Mouse (Mus musculus) adipocyte (in vitro differentiated cells): ENCODE results near the gene Magee1.
"Not testable (repeated sequence)": the region's sequence is repeated elsewhere in the genome, so short reads cannot be mapped to it uniquely, and the experiment has no call there.

Experiments
- DNase-seq: peaks from one replicate; pipeline ENCODE4 v3.0.0-alpha.2; 2016; ENCODE audit warnings: low spot score

Magee1 gene

DNA sequence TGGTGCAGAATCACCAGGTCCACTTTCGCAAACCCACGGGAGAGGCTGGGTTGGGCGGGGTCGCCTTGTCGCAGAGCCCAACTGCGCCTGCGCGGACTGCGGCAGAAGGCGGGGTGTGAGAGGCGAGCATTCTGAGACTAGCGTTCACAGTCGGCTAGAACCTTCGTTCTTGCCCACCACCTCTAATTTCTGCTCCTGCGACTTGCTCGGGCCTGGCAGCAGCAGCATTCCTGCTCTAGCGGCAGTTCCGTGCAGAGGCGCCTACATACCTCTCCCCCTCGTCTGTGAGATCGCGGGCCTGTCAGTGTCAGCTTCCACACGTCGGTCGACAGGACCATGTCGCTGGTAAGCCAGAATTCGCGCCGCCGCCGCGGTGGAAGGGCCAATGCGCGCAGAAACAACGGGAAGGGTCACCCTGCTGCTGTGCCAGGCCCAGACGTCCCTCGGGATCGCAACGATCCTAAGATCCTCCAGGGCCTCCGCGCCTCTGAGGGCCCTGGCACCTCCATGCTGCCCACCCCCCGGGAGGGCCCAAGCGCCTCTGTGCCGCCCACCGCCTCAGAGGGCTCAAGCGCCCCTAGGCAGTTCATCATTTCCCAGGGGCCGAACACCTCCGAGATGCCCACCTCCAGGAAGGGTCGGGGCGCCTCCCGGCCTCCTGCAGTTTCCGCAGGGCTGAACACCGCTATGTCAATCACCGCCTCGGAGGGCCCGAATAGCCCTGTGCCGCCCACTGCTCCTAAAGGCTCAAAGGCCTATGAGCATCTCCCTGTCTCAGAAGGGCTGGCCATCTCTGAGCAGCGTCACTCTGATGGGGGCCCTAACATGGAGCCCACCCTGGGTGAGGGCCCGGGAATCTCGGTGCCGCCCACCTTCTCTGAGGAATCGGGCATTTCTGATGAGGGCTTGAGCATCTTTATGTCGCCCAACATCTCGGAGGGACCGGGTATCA is at the start of gene Magee1:
Gene Magee1 (plus strand): TSS at position 104 of the 952 bp plus-strand sequence.
- DNase-seq, result peak; percentile 77

DNA sequence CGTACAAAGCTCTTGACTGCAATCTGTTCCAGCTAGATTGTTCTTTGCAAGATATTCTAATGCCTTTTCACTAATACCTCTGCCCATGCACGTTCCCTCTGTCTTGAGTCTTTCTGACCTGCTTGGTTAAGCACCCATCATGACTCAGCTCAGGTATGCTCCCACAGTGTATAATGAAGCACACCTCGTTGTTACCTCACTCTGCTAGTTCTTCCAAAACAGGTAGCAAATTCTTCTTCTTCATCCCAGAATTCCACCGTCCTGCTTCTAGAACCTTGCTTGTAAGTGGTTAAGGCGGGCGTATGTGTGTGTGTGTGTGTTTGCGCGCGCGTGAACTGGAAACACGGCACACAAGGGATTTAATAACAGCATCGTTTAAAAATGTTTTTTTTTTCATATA is 41.0 kb upstream of the Magee1 start:
- DNase-seq, result no peak

DNA sequence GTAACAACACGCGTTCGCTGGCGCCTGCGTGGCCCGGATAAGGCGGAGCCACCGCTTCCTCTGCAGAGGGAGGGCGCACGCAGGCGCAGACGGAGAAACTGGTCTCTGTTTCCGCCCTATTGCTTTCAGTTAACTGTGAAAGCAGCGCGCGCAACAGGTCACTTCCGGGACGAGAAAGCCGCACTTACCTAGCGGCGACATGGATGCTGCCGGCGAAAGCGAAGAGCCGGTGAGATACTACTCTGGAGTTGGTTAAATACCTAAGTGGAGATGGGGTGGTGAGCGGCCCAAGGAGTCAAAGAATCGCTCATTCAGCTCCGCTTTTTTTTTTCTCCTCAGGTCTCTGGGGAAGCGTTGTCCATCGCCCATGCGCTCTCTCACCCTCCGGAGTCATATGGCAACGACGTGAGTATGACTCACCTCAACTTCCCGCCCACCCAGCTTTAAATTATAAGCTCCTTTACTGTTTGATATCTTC is 40.5 kb upstream of the Magee1 start, which contains the start of gene Pbdc1:
Gene Pbdc1 (plus strand): TSS at position 142 of the 478 bp plus-strand sequence.
- peak; percentile 92 for DNase-seq

DNA sequence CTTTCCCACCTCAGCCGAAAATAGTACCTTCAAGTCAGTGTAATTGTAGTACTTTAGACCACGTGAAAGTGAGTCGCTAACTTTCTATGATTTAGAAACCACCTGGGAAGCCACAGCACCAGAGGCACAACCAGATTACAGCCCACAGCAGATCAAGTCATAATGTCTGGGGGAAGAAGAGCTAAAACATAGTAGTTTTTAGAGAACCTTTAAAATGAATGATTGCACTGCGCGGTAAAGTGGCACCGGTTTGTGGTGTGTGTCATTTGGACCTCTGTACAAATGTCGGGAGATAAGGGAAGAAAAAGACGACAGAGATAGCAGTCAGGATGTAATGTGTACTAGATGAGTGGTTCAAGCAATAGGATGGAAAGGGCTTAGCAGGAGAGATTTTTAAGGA is 40.1 kb upstream of the Magee1 start:
- DNase-seq, result no peak

DNA sequence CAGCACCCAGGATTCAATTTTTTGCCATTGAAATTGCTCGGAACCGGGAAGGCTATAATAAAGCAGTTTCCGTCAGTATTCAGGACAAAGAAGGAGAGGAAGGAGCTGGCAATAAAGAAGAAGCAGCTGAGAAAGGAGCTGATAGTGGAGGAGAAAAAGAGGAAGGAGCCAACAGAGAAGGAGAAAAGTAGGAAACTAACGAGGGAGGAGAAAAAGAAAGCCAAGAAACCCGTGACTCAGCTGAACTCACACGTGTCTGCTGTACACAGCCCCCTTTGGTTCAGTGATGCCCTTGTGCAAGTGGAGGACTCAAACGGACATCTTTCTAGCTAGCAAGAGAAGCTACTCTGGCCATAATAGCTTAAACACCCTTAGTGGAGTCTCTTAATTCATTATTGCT is 37.2 kb upstream of the Magee1 start:
- not testable (repeated sequence) for DNase-seq

DNA sequence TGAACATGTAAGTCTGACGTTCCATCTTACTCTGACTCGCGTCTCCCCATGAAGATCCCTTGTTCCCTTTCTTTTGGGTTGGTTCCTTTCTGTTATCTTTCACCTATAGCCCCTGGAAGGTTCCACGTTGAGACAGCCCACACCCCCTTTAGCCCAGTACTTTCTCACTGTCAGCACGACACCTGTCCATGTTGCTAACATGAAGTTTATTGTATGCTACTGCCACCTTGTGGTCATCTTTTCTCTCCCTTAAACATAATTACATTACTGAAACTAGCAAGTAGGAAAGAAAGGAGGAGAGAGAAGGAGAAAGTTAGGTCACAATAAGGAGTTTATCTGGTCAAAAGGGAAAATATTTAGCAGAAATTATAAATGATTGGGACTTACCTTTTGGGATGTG is 16.0 kb upstream of the Magee1 start:
- DNase-seq, result peak; percentile 61

DNA sequence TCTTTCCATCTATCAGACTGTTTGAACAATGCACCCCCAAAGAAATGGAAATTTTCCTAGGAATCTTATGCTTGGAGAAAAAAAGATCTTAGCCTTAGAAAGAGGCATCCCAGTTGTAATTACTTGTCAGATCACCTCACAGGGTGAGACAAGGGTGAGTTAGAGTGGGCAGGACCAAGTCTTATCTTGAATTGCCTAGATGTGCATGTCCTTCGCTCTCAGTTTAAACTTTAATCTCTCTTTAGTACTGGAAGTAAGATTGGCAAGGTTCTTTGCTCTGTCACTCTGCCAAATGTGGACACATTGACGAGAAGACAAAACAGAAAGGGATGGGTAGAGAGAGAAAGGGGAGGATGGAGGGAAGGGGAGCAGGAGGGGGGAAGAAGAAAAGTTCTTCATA is 5.2 kb upstream of the Magee1 start:
- DNase-seq, result no peak

DNA sequence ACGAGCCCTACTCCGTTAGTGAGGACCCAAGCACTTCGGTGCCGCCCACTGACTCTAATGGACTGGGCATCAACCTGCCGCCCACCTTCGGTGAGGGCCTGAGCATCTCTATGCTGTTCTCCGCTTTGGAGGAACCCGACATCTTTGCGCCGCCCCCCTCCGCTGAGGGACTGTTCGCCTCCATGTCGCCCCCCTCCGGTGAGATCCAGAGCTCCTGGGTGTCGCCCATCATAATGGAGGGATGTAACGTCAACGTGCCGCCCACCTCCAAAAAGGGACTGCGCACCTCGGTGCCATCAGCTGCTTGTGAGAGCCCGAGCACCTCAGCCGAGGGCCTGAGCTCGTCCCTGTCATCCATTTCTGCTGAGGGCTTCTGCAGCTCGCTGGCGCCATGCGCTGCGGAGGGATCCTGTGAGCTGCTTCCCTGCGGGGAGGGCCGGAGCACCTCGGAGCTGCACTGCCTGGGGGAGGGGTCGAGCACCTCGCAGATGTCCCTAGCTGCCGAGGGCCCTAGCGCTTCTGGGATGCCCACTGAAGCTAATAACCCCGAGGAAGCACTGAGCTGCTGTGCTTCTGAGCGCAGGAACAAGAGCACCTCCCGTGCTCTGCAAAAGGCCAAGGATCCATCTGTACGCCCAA is 1.2 kb downstream of the Magee1 start:
- peak; percentile 48 for DNase-seq

DNA sequence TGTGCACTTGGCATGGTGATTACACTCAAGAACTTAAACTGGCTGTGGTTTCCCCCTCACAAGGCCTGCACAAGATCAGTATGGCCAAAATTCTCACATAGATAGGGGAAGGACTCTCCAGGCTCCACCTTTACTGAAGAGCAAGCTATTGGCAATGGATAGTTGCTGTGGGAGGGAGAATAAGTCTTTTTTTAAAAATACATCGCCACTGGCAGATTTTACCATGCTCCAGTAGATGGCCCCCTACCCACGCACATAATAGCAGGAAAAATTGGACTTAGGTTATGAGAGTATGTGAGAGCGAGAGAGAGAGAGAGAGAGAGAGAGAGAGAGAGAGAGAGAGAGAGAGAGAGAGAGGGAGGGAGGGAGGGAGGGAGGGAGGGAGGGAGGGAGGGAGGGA is 4.7 kb downstream of the Magee1 start:
- peak; percentile 33 for DNase-seq

DNA sequence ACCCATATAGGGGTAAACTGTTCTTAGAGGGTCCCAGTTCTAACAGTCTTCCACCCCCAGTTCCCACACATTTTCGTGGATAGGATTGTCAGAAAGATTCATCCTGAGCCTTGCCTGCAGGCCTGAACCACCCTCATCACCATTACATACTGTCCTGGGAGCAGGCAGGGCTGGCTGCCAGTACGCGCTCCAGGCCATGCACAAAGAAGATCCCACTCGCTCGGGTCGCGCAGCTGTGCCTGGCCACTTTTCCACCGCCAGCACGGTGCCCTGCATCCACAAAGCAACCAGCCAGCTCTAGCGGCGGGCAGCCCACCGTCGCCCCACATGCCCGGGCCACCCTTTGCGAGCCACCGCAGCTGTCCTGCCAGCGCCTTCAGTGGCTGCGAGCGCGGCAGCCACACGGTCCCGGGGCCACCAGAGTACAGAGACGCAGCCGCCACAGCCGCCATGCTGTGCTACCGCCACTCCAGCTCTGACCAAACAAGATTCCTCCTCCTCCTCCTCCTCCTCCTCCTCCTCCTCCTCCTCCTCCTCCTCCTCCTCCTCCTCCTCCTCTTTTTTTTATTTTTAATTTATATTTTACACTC is 31.8 kb downstream of the Magee1 start:
- no peak for DNase-seq

DNA sequence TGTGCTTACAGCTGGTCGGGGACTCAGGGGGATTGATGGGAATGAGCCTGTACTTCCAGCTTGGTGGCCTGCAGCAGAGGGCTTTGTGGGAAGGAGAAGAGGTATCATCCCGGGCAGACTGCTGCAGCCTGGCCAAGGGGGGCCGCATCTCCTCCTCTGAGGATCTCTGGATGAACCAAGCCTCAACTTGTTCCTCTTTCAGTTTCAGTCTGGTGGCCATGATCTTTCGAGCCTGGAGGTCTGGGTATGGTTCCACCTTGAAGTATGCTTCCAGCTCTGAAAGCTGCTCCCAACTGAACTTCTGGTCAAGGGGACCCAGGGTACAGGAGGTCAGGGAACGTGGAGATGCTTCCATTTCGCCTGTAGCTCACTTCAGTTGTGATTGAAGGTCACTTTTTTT is 44.8 kb downstream of the Magee1 start:
- DNase-seq, result not testable (repeated sequence)

DNA sequence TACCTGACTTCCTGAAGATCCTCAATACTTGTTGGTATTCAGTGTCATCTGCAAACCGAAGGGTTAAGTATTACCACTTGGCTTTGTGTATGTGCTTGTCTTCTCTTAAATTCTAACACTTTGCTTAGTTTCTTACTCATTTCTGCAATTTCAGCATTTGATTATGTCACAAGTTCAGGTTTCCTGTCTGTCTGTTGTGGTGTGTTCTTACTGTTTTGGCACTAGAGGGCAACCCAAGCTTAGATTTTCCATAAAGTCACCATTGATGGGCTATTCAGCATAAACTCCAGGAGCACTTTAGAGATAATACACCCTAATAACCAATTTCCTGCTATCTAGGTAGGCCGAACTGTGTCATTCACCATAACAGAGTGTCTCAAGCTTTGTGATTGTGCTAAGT is 47.0 kb downstream of the Magee1 start:
- peak; percentile 22 for DNase-seq
